Mouse (Mus musculus): Measurements from ENCODE around the gene Rasgef1c.

Rasgef1c gene

GRCm38 (mm10) chr11:49901659-49902458 lies at the start of gene Rasgef1c:
TSS of gene Rasgef1c (plus strand) at chr11:49901835.
- DNase-seq = peak; percentile 74

GRCm38 (mm10) chr11:49855144-49855543 lies 46.5 kb upstream of the Rasgef1c start:
- no peak for DNase-seq

- DNase-seq = no peak
Observed at GRCm38 (mm10) chr11:49861139-49861538, 40.5 kb upstream of the Rasgef1c start.

GRCm38 (mm10) chr11:49863926-49864325 lies 37.7 kb upstream of the Rasgef1c start:
- DNase-seq = no peak

GRCm38 (mm10) chr11:49867320-49867719 lies 34.3 kb upstream of the Rasgef1c start:
- no peak for DNase-seq

GRCm38 (mm10) chr11:49869762-49870161 lies 31.9 kb upstream of the Rasgef1c start:
- peak; percentile 35 for DNase-seq

- DNase-seq = peak; percentile 34
Observed at GRCm38 (mm10) chr11:49871914-49872313, 29.7 kb upstream of the Rasgef1c start.

- DNase-seq = no peak
Observed at GRCm38 (mm10) chr11:49872779-49873178, 28.9 kb upstream of the Rasgef1c start.

GRCm38 (mm10) chr11:49876948-49877817 lies 24.5 kb upstream of the Rasgef1c start:
- no peak for DNase-seq

- DNase-seq = no peak
Observed at GRCm38 (mm10) chr11:49879950-49880642, 21.5 kb upstream of the Rasgef1c start.

- no peak for DNase-seq
Observed at GRCm38 (mm10) chr11:49883394-49883793, 18.2 kb upstream of the Rasgef1c start.

- no peak for DNase-seq
Observed at GRCm38 (mm10) chr11:49888469-49888868, 13.2 kb upstream of the Rasgef1c start.

- DNase-seq = no peak
Observed at GRCm38 (mm10) chr11:49891993-49892392, 9.6 kb upstream of the Rasgef1c start.

- no peak for DNase-seq
Observed at GRCm38 (mm10) chr11:49893806-49894205, 7.8 kb upstream of the Rasgef1c start.

GRCm38 (mm10) chr11:49895966-49896590 lies 5.6 kb upstream of the Rasgef1c start:
- DNase-seq = no peak

GRCm38 (mm10) chr11:49900043-49900442 lies 1.6 kb upstream of the Rasgef1c start:
- DNase-seq = no peak

GRCm38 (mm10) chr11:49900962-49901658 lies 525 bp upstream of the Rasgef1c start:
- DNase-seq = peak; percentile 40

GRCm38 (mm10) chr11:49903333-49903732 lies 1.7 kb downstream of the Rasgef1c start:
- peak; percentile 77 for DNase-seq

GRCm38 (mm10) chr11:49918521-49919180 lies 17.0 kb downstream of the Rasgef1c start:
- no peak for DNase-seq

GRCm38 (mm10) chr11:49919304-49919703 lies 17.7 kb downstream of the Rasgef1c start:
- no peak for DNase-seq

GRCm38 (mm10) chr11:49923539-49923938 lies 21.9 kb downstream of the Rasgef1c start:
- DNase-seq = no peak
